Mouse (Mus musculus) forebrain, embryonic 16.5 days (tissue): ENCODE measurements around the gene Zfp637. TPM values are rescaled to one million over a fixed set of nuclear protein-coding genes. Genes with fewer than 3 reads are reported as not detected.
"Not testable (repeated sequence)": the region's sequence is repeated elsewhere in the genome, so short reads cannot be mapped to it uniquely, and the experiment has no call there.

Source experiments
- ATAC-seq: fragments of 200-750 bp; cut with Nextera tagmentation; 2 replicates; pipeline ENCODE4 v1.8.0; 2017; ENCODE audit warnings: mild to moderate bottlenecking, moderate library complexity
- H3K27ac ChIP-seq: fragments of 300-500 bp; sonication (generic); 2 replicates; pipeline ENCODE4 v1.5.1; 2014; ENCODE audit warnings: low read length, control low read depth
- H3K27me3 ChIP-seq: fragments of 300-500 bp; sonication (generic); replicated peaks from 2 replicates; pipeline ENCODE4 v1.6.1; 2014; ENCODE audit warnings: low read length; ENCODE audit not compliant: control insufficient read depth, insufficient read depth
- H3K36me3 ChIP-seq: fragments of 300-500 bp; sonication (generic); 2 replicates; pipeline ENCODE4 v1.6.1; 2014; ENCODE audit not compliant: control insufficient read depth, insufficient read depth
- H3K4me1 ChIP-seq: fragments of 300-500 bp; sonication (generic); replicated peaks from 2 replicates; pipeline ENCODE4 v1.6.1; 2014; ENCODE audit warnings: low read length; ENCODE audit not compliant: control insufficient read depth, insufficient read depth
- H3K4me2 ChIP-seq: fragments of 300-500 bp; sonication (generic); 2 replicates; pipeline ENCODE4 v1.6.1; 2014; ENCODE audit warnings: mild to moderate bottlenecking, low read length, control low read depth
- H3K4me3 ChIP-seq: fragments of 300-500 bp; sonication (generic); replicated peaks from 2 replicates; pipeline ENCODE4 v1.5.1; 2014; ENCODE audit warnings: mild to moderate bottlenecking, low read length, control low read depth
- H3K9ac ChIP-seq: fragments of 300-500 bp; sonication (generic); replicated peaks from 2 replicates; pipeline ENCODE4 v1.6.1; 2014; ENCODE audit warnings: low read depth, low read length, control low read depth
- H3K9me3 ChIP-seq: fragments of 300-500 bp; sonication (generic); 2 replicates; pipeline ENCODE4 v1.6.1; 2016; ENCODE audit warnings: low read length; ENCODE audit not compliant: control insufficient read depth
- WGBS: fragments of 180-500 bp; shearing (Covaris S2); extraction: QIAGEN DNeasy Blood & Tissue Kit; methylation state at CpG from one replicate; pipeline ENCODE4 v1.1.7; 2014; 5-methylcytosine and 5-hydroxymethylcytosine counted together
- polyA plus RNA-seq: library from polyadenylated mRNA; unstranded; fragments of >200 nt; fragmentation: Nextera tagmentation; extraction: Ambion mirVana; gene quantifications from 2 replicates; pipeline ENCODE4 v1.2.1, GENCODE M21; 2015

Zfp637 gene
- polyA plus RNA-seq, 1 experiment from 2014 or later = 208 TPM

DNA sequence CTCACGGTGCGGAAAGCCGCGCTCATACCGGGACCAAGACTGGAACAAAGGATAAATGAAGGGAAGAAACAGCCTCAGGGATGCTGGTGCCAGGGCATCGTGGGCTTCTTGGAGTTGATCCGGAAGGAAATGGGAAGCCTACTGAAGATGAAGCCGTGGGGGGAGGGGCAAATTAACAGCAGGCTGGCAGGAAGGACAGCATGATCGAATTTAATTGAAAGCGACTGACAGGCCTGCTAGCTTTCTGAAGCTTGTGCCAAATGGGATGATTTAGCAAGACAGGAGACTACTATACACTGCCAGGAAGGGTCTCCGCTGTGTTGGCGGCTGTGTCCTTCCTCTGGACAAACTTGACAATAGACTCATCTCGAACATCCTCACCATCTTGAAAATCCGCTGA, 20.7 kb upstream of the Zfp637 start:
- Histone ChIP-seq H3K27me3 (no peaks in the 10 kb centered on the region), H3K27ac (no peak overlapping the region), H3K4me3 (no peak overlapping the region), H3K9me3 (no peaks in the 10 kb centered on the region), H3K9ac (no peak overlapping the region), H3K36me3 (no peaks in the 10 kb centered on the region), H3K4me1 (no peaks in the 10 kb centered on the region), H3K4me2 (no peak overlapping the region)
- 75% methylated on average over 14 of the region's 14 CpGs for WGBS
- no peak for ATAC-seq

GRCm38 (mm10) chr6:117825369-117825768, 15.6 kb upstream of the Zfp637 start:
- H3K9me3 ChIP-seq = no peaks in the 10 kb centered on the region
- H3K36me3 ChIP-seq = no peaks in the 10 kb centered on the region
- H3K9ac ChIP-seq = no peak overlapping the region
- H3K27ac ChIP-seq = no peak overlapping the region
- WGBS = 22% methylated on average over 4 of the region's 4 CpGs
- H3K4me2 ChIP-seq = no peak overlapping the region
- no peaks in the 10 kb centered on the region for H3K4me1 ChIP-seq
- no peak overlapping the region for H3K4me3 ChIP-seq
- no peaks in the 10 kb centered on the region for H3K27me3 ChIP-seq
- peak; percentile 67; the same call in 1 of the 2 replicates for ATAC-seq

DNA sequence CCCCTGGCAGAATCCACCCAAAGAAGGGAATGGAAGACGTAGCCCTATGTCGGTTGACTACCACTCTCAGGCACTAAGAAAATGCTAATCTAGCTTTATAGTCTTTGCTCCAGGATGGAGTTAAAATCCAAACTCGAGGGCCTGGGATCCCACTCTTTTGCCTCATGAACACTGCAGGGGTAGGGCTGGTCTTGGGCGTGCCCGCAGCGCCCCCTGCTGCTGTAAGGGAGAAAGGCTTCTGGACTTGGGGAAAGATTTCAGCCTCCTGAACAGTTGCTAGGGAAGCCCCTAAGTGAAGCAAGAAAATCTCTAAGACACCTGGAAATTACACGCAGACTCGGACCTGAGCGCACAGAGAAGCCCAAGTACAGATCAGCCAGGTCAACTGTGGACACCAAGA, 12.7 kb upstream of the Zfp637 start:
- H3K4me2 ChIP-seq = no peak overlapping the region
- no peak for ATAC-seq

GRCm38 (mm10) chr6:117841511-117841955, 553 bp downstream of the Zfp637 start:
- peak overlapping the region; percentile 100 for H3K9ac ChIP-seq
- peak; percentile 9 for ATAC-seq
- no peaks in the 10 kb centered on the region for H3K27me3 ChIP-seq
- peaks cover 16% of the 10 kb centered on the region for H3K4me1 ChIP-seq
- 16% methylated on average over 12 of the region's 12 CpGs for WGBS
- H3K9me3 ChIP-seq = no peaks in the 10 kb centered on the region
- H3K36me3 ChIP-seq = peaks cover 36% of the 10 kb centered on the region
- H3K4me2 ChIP-seq = peak overlapping the region; percentile 71
- peak overlapping the region; percentile 95 for H3K4me3 ChIP-seq
- peak overlapping the region; percentile 96 for H3K27ac ChIP-seq

More for the DNA sequence above, 12.7 kb upstream of the Zfp637 start:
- no peaks in the 10 kb centered on the region for H3K27me3 ChIP-seq
- no peaks in the 10 kb centered on the region for H3K4me1 ChIP-seq
- no peak overlapping the region for H3K9ac ChIP-seq
- no peaks in the 10 kb centered on the region for H3K9me3 ChIP-seq
- H3K27ac ChIP-seq = no peak overlapping the region
- no peak overlapping the region for H3K4me3 ChIP-seq
- 18% methylated on average over 9 of the region's 9 CpGs for whole genome bisulfite sequencing
- H3K36me3 ChIP-seq = no peaks in the 10 kb centered on the region

- 95% methylated on average over 9 of the region's 9 CpGs for WGBS
- ATAC-seq = no peak
These were observed 3.6 kb downstream of the Zfp637 start for GRCm38 (mm10) chr6:117844597-117844996.

GRCm38 (mm10) chr6:117846671-117847070, 5.7 kb downstream of the Zfp637 start:
- not testable (repeated sequence) for H3K9ac ChIP-seq, H3K4me2 ChIP-seq, H3K27ac ChIP-seq, H3K27me3 ChIP-seq, H3K4me3 ChIP-seq, H3K9me3 ChIP-seq, ATAC-seq
- Histone ChIP-seq H3K36me3 (peaks cover 60% of the 10 kb centered on the region), H3K4me1 (peaks cover 14% of the 10 kb centered on the region)
- 97% methylated on average over 4 of the region's 4 CpGs for WGBS

More at GRCm38 (mm10) chr6:117844597-117844996, 3.6 kb downstream of the Zfp637 start:
- Histone ChIP-seq H3K36me3 (peaks cover 57% of the 10 kb centered on the region), H3K27me3 (no peaks in the 10 kb centered on the region), H3K4me3 (no peak overlapping the region), H3K9me3 (no peaks in the 10 kb centered on the region), H3K9ac (no peak overlapping the region), H3K4me1 (peaks cover 16% of the 10 kb centered on the region), H3K4me2 (no peak overlapping the region), H3K27ac (no peak overlapping the region)

DNA sequence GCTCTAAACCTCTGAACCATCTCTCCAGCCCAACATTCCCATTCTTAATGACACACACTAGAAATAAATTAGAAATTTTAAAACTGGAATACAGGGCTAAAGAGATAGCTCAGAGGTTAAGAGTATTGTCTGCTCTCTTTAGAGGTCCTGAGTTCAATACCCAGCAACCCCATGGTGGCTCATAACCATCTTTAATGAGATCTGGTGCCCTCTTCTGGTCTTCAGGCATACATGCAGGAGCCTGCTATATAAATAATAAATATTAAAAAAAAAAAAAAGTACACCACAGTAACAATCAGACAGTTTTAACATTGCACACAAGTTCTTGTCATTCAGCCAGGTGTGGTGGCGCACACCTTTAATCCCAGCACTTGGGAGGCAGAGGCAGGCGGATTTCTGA, 6.8 kb downstream of the Zfp637 start:
- Histone ChIP-seq H3K27ac (no peak overlapping the region), H3K36me3 (peaks cover 60% of the 10 kb centered on the region), H3K9me3 (no peaks in the 10 kb centered on the region), H3K9ac (no peak overlapping the region), H3K27me3 (no peaks in the 10 kb centered on the region), H3K4me2 (no peak overlapping the region), H3K4me1 (peaks cover 3% of the 10 kb centered on the region), H3K4me3 (no peak overlapping the region)
- 96% methylated on average over 2 of the region's 2 CpGs for WGBS
- ATAC-seq = no peak

GRCm38 (mm10) chr6:117848577-117848976, 7.6 kb downstream of the Zfp637 start:
- Histone ChIP-seq H3K27me3 (no peaks in the 10 kb centered on the region), H3K4me3 (no peak overlapping the region), H3K4me2 (no peak overlapping the region), H3K27ac (no peak overlapping the region), H3K36me3 (peaks cover 53% of the 10 kb centered on the region), H3K9ac (no peak overlapping the region), H3K9me3 (no peaks in the 10 kb centered on the region), H3K4me1 (0 out of 2 replicates have a peak, but pooled peaks cover 3% of the 10 kb centered on the region)
- ATAC-seq = no peak
- WGBS = 96% methylated on average over 5 of the region's 5 CpGs

DNA sequence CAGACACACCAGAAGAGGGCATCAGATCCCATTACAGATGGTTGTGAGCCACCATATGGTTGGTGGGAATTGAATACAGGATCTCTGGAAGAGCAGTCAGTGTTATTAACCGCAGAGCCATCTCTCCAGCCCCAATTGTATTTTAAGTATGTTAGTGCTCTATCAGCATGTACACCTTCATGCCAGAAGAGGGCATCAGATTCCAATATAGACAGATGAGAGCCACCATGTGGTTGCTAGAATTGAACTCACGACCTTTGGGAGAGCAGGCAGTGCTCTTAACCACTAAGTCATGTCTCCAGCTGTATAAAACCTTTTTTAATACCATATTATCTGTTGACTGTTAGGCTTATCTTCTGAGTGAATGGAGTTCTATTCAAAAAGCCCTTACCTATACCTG, 10.8 kb downstream of the Zfp637 start:
- peaks cover 22% of the 10 kb centered on the region for H3K36me3 ChIP-seq
- no peak overlapping the region for H3K9ac ChIP-seq
- no peak for ATAC-seq
- no peaks in the 10 kb centered on the region for H3K27me3 ChIP-seq
- WGBS = 68% methylated on average over 2 of the region's 2 CpGs
- no peak overlapping the region for H3K4me3 ChIP-seq
- no peaks in the 10 kb centered on the region for H3K4me1 ChIP-seq
- H3K27ac ChIP-seq = no peak overlapping the region
- H3K4me2 ChIP-seq = no peak overlapping the region
- H3K9me3 ChIP-seq = no peaks in the 10 kb centered on the region

- Histone ChIP-seq H3K27me3 (no peaks in the 10 kb centered on the region), H3K4me1 (no peaks in the 10 kb centered on the region), H3K36me3 (no peaks in the 10 kb centered on the region), H3K4me3 (no peak overlapping the region), H3K27ac (no peak overlapping the region), H3K9ac (no peak overlapping the region), H3K9me3 (no peaks in the 10 kb centered on the region), H3K4me2 (no peak overlapping the region)
- ATAC-seq = no peak
- 87% methylated on average over 1 of the region's 1 CpGs for WGBS
These were observed 17.0 kb downstream of the Zfp637 start for GRCm38 (mm10) chr6:117857990-117858389.
